Comparison of ENCODE assay signal across 21 mouse cellular contexts in genomic region chr7:97707809-97708208, GRCm38 (mm10). TPM values are rescaled to one million over a fixed set of nuclear protein-coding genes. Genes with fewer than 3 reads are reported as not detected.
A peak's percentile ranks its signal among the peaks of the same experiment; 100 is the strongest.
DNase-seq lines count a peak whose midpoint lies in the region; ATAC-seq lines count a peak whose summit lies in the region.
"Had no signal": no experiment of that assay in that cellular context is flagged by ENCODE, and none has a peak within 500 bp of the region (broad histone marks: within the 10 kb centered on the region; RNA-seq: fewer than 3 reads in every experiment).

No protein-coding gene starts in this region.

- 71% methylated on average over 5 of the region's 5 CpGs for WGBS in heart, embryonic 12.5 days
- 77% methylated on average over 5 of the region's 5 CpGs for WGBS in embryonic facial prominence, embryonic 15.5 days

- peaks cover 11% of the 10 kb centered on the region for H3K36me3 ChIP-seq in heart, embryonic 12.5 days
- peaks cover 11% of the 10 kb centered on the region for H3K36me3 ChIP-seq in embryonic facial prominence, embryonic 15.5 days

- DNase-seq in heart, postnatal 14 days = no peak
- DNase-seq in left cerebral cortex, postnatal 10 days (ENCODE audit: extremely low spot score in 1 of 2, low spot score in 2 of 2) = no peak
- no peak for DNase-seq in gastrocnemius, postnatal 25 days
- DNase-seq: adrenal gland, adult 8-10 months; adrenal gland, postnatal 25 days; embryo, embryonic 11 days; gastrocnemius, postnatal 36 days; heart, postnatal 10 days had no signal

- no peak for ATAC-seq in heart, embryonic 12.5 days (ENCODE audit: insufficient number of reproducible peaks, low FRiP score)
- no peak for ATAC-seq in embryonic facial prominence, embryonic 15.5 days (ENCODE audit: insufficient number of reproducible peaks, low FRiP score, low TSS enrichment, low read depth)
- ATAC-seq in megakaryocyte-erythroid progenitor cell, adult 5-6 weeks (replicated peaks; ENCODE audit: low FRiP score, low TSS enrichment, poor library complexity, severe bottlenecking) = 0 out of 2 replicates have a peak, but pooled peaks have one; percentile 46
- ATAC-seq: activated CD4-positive, CD25-positive, alpha-beta regulatory T cell, adult 4 months; CD4-positive, CD25-positive, alpha-beta regulatory T cell, adult 4 months; forebrain, embryonic 15.5 days; hindbrain, embryonic 16.5 days; intestine, embryonic 15.5 days had no signal

- no peaks in the 10 kb centered on the region for H3K27me3 ChIP-seq in heart, embryonic 12.5 days (replicated peaks)
- H3K27me3 ChIP-seq in embryonic facial prominence, embryonic 15.5 days = no peaks in the 10 kb centered on the region
- H3K27me3 ChIP-seq: forebrain, embryonic 15.5 days; heart, embryonic 15.5 days; hindbrain, embryonic 13.5 days; intestine, embryonic 15.5 days had no signal

- intact Hi-C loops in heart, postnatal 14 days (cut with DNase I) = no loop called here
- intact Hi-C loops in left cerebral cortex, postnatal 10 days (cut with DNase I) = no loop called here

- no peaks in the 10 kb centered on the region for H3K9me3 ChIP-seq in heart, embryonic 12.5 days (replicated peaks)
- no peaks in the 10 kb centered on the region for H3K9me3 ChIP-seq in embryonic facial prominence, embryonic 15.5 days (replicated peaks)
- H3K9me3 ChIP-seq: forebrain, embryonic 10.5 days; forebrain, embryonic 15.5 days; heart, embryonic 15.5 days; hindbrain, embryonic 13.5 days; intestine, embryonic 15.5 days had no signal

- no peak overlapping the region for H3K4me3 ChIP-seq in heart, embryonic 12.5 days
- H3K4me3 ChIP-seq in embryonic facial prominence, embryonic 15.5 days (replicated peaks) = no peak overlapping the region
- H3K4me3 ChIP-seq: erythroblast, embryonic 14.5 days; forebrain, embryonic 10.5 days; forebrain, embryonic 15.5 days; heart, embryonic 15.5 days; hindbrain, embryonic 13.5 days; intestine, embryonic 15.5 days had no signal

- H3K27ac ChIP-seq in heart, embryonic 12.5 days (ENCODE audit: poor library complexity, severe bottlenecking) = no peak overlapping the region
- peak overlapping the region; percentile 34; the same call in 1 of the 2 replicates for H3K27ac ChIP-seq in embryonic facial prominence, embryonic 15.5 days (replicated peaks)
- H3K27ac ChIP-seq: forebrain, embryonic 10.5 days; forebrain, embryonic 15.5 days; heart, embryonic 15.5 days; hindbrain, embryonic 13.5 days; intestine, embryonic 15.5 days had no signal

- no peak overlapping the region for H3K4me2 ChIP-seq in heart, embryonic 12.5 days
- H3K4me2 ChIP-seq in embryonic facial prominence, embryonic 15.5 days (replicated peaks) = no peak overlapping the region
- H3K4me2 ChIP-seq: forebrain, embryonic 15.5 days; heart, embryonic 11.5 days; heart, embryonic 15.5 days; hindbrain, embryonic 13.5 days; intestine, embryonic 15.5 days had no signal

- peaks cover 14% of the 10 kb centered on the region for H3K4me1 ChIP-seq in heart, embryonic 12.5 days (replicated peaks)
- no peaks in the 10 kb centered on the region for H3K4me1 ChIP-seq in embryonic facial prominence, embryonic 15.5 days
- H3K4me1 ChIP-seq: forebrain, embryonic 10.5 days; forebrain, embryonic 15.5 days; intestine, embryonic 15.5 days had no signal

- 0 out of 2 replicates have a peak overlapping the region, but pooled peaks have one; percentile 24 for H3K9ac ChIP-seq in heart, embryonic 12.5 days
- no peak overlapping the region for H3K9ac ChIP-seq in embryonic facial prominence, embryonic 15.5 days
- H3K9ac ChIP-seq: forebrain, embryonic 15.5 days; heart, embryonic 15.5 days; hindbrain, embryonic 13.5 days; intestine, embryonic 15.5 days had no signal

RNA-seq across cellular contexts. Expression of gene Clns1a, which starts 11.4 kb away (rescaled TPM):
- polyA plus RNA-seq in heart, embryonic 12.5 days (2016; fragmentation: Nextera tagmentation; extraction: Ambion mirVana) = 103 and 106 TPM in 2 replicates
- total RNA-seq in heart, postnatal 14 days (2021) = 10 to 100 TPM; 29.5 to 31.1 TPM
- 168 and 176 TPM in 2 replicates for polyA plus RNA-seq in embryonic facial prominence, embryonic 15.5 days (2015; fragmentation: Nextera tagmentation; extraction: Ambion mirVana)
- 118 and 121 TPM in 2 replicates for total RNA-seq in megakaryocyte-erythroid progenitor cell, adult 5-6 weeks (2014; fragmentation: Nextera tagmentation)
- 181 and 238 TPM in 2 replicates for total RNA-seq in megakaryocyte-erythroid progenitor cell, adult 5-6 weeks (2017)
- total RNA-seq in left cerebral cortex, postnatal 10 days (2021) = 10 to 100 TPM; 72.0 to 78.5 TPM
- 10 to 100 TPM; 27.3 to 28.9 TPM for total RNA-seq in gastrocnemius, postnatal 25 days (2021)

RNA-seq across cellular contexts. Expression of gene Aqp11, which starts 30.3 kb away (rescaled TPM):
- 2.5 TPM in 2 replicates for polyA plus RNA-seq in heart, embryonic 12.5 days (2016; fragmentation: Nextera tagmentation; extraction: Ambion mirVana)
- total RNA-seq in heart, postnatal 14 days (2021) = 1 to 10 TPM; 3.5 to 7.9 TPM
- 3.6 and 4.1 TPM in 2 replicates for polyA plus RNA-seq in embryonic facial prominence, embryonic 15.5 days (2015; fragmentation: Nextera tagmentation; extraction: Ambion mirVana)
- total RNA-seq in megakaryocyte-erythroid progenitor cell, adult 5-6 weeks (2014; fragmentation: Nextera tagmentation) = 16.4 and 23.0 TPM in 2 replicates
- 6.9 and 8.5 TPM in 2 replicates for total RNA-seq in megakaryocyte-erythroid progenitor cell, adult 5-6 weeks (2017)
- 10 to 100 TPM; 22.4 to 24.4 TPM for total RNA-seq in left cerebral cortex, postnatal 10 days (2021)
- 1 to 10 TPM in 1 of 2 experiments, under 1 TPM in 1; 0.82 to 1.2 TPM for total RNA-seq in gastrocnemius, postnatal 25 days (2021)
